15 mouse cellular contexts compared by ENCODE assay signal in genomic region chrX:166317376-166317679, GRCm38 (mm10).
DNase-seq lines count a peak whose midpoint lies in the region; ATAC-seq and TF ChIP-seq lines count a peak whose summit lies in the region.
"Had no signal": no experiment of that assay in that cellular context is flagged by ENCODE, and none has a peak within 500 bp of the region (broad histone marks: within the 10 kb centered on the region; RNA-seq: fewer than 3 reads in every experiment).

No protein-coding gene starts in this region.

- H3K4me2 ChIP-seq in hindbrain, embryonic 14.5 days (replicated peaks) = no peak overlapping the region
- no peak overlapping the region for H3K4me2 ChIP-seq in neural tube, embryonic 14.5 days (ENCODE audit: low read depth, low read length)
- H3K4me2 ChIP-seq: intestine, embryonic 15.5 days; liver, embryonic 13.5 days had no signal

- TF ChIP-seq CTCF in left cerebral cortex, adult 2 months (IDR thresholded peaks at IDR 0.05) = no peak
- TF ChIP-seq CTCF in embryonic fibroblast, embryonic 13.5 days (IDR thresholded peaks at IDR 0.05; ENCODE audit: borderline replicate concordance, insufficient read depth, low read length) = no peak

- no peak for DNase-seq in left cerebral cortex, adult 2 months (ENCODE audit: extremely low spot score in 1 of 2, low spot score in 2 of 2)
- no peak for DNase-seq in left cerebral cortex, postnatal 14 days (ENCODE audit: low spot score in 2 of 2)
- DNase-seq in hindbrain, embryonic 14.5 days (ENCODE audit: low spot score) = no peak
- DNase-seq in kidney, adult 18-20 months = no peak
- no peak for DNase-seq in heart, embryonic 10.5 days (ENCODE audit: low spot score)
- DNase-seq: adrenal gland, adult 8-10 months; cerebellum, adult 9-11 months; heart, postnatal 10 days; kidney, postnatal 10 days; liver, embryonic 13.5 days; thymus, adult 18-20 months had no signal

- H3K27me3 ChIP-seq in hindbrain, embryonic 14.5 days (ENCODE audit: control insufficient read depth, insufficient read depth, low read length) = peaks cover 6% of the 10 kb centered on the region; the same call in 1 of the 2 replicates
- no peaks in the 10 kb centered on the region for H3K27me3 ChIP-seq in neural tube, embryonic 14.5 days (ENCODE audit: control insufficient read depth, insufficient read depth, low read length)
- H3K27me3 ChIP-seq in heart, embryonic 10.5 days (ENCODE audit: insufficient read depth, poor library complexity, severe bottlenecking) = peaks cover 16% of the 10 kb centered on the region; the same call in 1 of the 2 replicates

- ATAC-seq in hindbrain, embryonic 14.5 days (ENCODE audit: low FRiP score) = no peak
- ATAC-seq in neural tube, embryonic 14.5 days (ENCODE audit: low read depth) = peak; percentile 48; the same call in 1 of the 2 replicates
- ATAC-seq: intestine, embryonic 15.5 days had no signal

- no peak overlapping the region for H3K4me3 ChIP-seq in left cerebral cortex, adult 2 months
- no peak overlapping the region for H3K4me3 ChIP-seq in embryonic fibroblast, embryonic 13.5 days (ENCODE audit: insufficient read depth, low read length)
- no peak overlapping the region for H3K4me3 ChIP-seq in hindbrain, embryonic 14.5 days (replicated peaks; ENCODE audit: low read length)
- H3K4me3 ChIP-seq in neural tube, embryonic 14.5 days (ENCODE audit: low read depth, low read length) = no peak overlapping the region
- H3K4me3 ChIP-seq in heart, embryonic 10.5 days = no peak overlapping the region
- H3K4me3 ChIP-seq: intestine, embryonic 15.5 days; liver, embryonic 13.5 days; megakaryocyte, embryonic 14.5 days had no signal

- TF ChIP-seq POLR2A in embryonic fibroblast, embryonic 13.5 days (IDR thresholded peaks at IDR 0.05; ENCODE audit: low read depth, low read length) = no peak

- H3K9ac ChIP-seq in hindbrain, embryonic 14.5 days = no peak overlapping the region
- no peak overlapping the region for H3K9ac ChIP-seq in neural tube, embryonic 14.5 days (replicated peaks; ENCODE audit: low read depth, low read length)
- H3K9ac ChIP-seq: intestine, embryonic 15.5 days; liver, embryonic 13.5 days had no signal

- H3K9me3 ChIP-seq in hindbrain, embryonic 14.5 days (ENCODE audit: control insufficient read depth, low read length) = no peaks in the 10 kb centered on the region
- no peaks in the 10 kb centered on the region for H3K9me3 ChIP-seq in neural tube, embryonic 14.5 days (ENCODE audit: control insufficient read depth, low read length)
- no peaks in the 10 kb centered on the region for H3K9me3 ChIP-seq in heart, embryonic 10.5 days
- H3K9me3 ChIP-seq: intestine, embryonic 15.5 days; liver, embryonic 13.5 days; megakaryocyte, embryonic 14.5 days had no signal

- WGBS in hindbrain, embryonic 14.5 days = 62% methylated on average over 1 of the region's 1 CpGs
- 59% methylated on average over 1 of the region's 1 CpGs for WGBS in neural tube, embryonic 14.5 days
- WGBS in heart, embryonic 10.5 days = 96% methylated on average over 1 of the region's 1 CpGs

- H3K4me1 ChIP-seq in embryonic fibroblast, embryonic 13.5 days (ENCODE audit: control insufficient read depth, insufficient read depth, low read length) = peaks cover 2% of the 10 kb centered on the region
- H3K4me1 ChIP-seq in hindbrain, embryonic 14.5 days (replicated peaks; ENCODE audit: control insufficient read depth, insufficient read depth, low read length) = no peaks in the 10 kb centered on the region
- H3K4me1 ChIP-seq in neural tube, embryonic 14.5 days (ENCODE audit: control insufficient read depth, insufficient read depth, low read length) = no peaks in the 10 kb centered on the region; the same call in 1 of the 2 replicates
- no peaks in the 10 kb centered on the region for H3K4me1 ChIP-seq in heart, embryonic 10.5 days
- H3K4me1 ChIP-seq: intestine, embryonic 15.5 days; liver, embryonic 13.5 days; megakaryocyte, embryonic 14.5 days had no signal

- peak overlapping the region; percentile 56; the same call in 1 of the 2 replicates for H3K27ac ChIP-seq in left cerebral cortex, adult 2 months
- H3K27ac ChIP-seq in embryonic fibroblast, embryonic 13.5 days (ENCODE audit: insufficient read depth, low read length) = peak overlapping the region; percentile 80
- peak overlapping the region; percentile 70; the same call in 1 of the 2 replicates for H3K27ac ChIP-seq in hindbrain, embryonic 14.5 days
- no peak overlapping the region for H3K27ac ChIP-seq in neural tube, embryonic 14.5 days (ENCODE audit: low read depth, low read length)
- no peak overlapping the region for H3K27ac ChIP-seq in heart, embryonic 10.5 days
- H3K27ac ChIP-seq: intestine, embryonic 15.5 days; liver, embryonic 13.5 days had no signal

- intact Hi-C loops in left cerebral cortex, adult 2 months (cut with DNase I) = loop anchor here (5.0 kb wide), 1 partner anchor 75 kb away; no protein-coding TSS in a partner anchor
- intact Hi-C loops in left cerebral cortex, postnatal 14 days (cut with DNase I) = no loop called here

- no peaks in the 10 kb centered on the region for H3K36me3 ChIP-seq in hindbrain, embryonic 14.5 days (replicated peaks; ENCODE audit: control insufficient read depth, insufficient read depth)
- H3K36me3 ChIP-seq in neural tube, embryonic 14.5 days (ENCODE audit: control insufficient read depth, insufficient read depth, low read length) = no peaks in the 10 kb centered on the region
- H3K36me3 ChIP-seq in heart, embryonic 10.5 days = no peaks in the 10 kb centered on the region
- H3K36me3 ChIP-seq: intestine, embryonic 15.5 days; liver, embryonic 13.5 days had no signal

Comparison
In these comparisons a context has a peak if more than half of its experiments do, and no peak if none do; other contexts are left out.
1. H3K27ac ChIP-seq: peak in left cerebral cortex, adult 2 months (single experiment), embryonic fibroblast, embryonic 13.5 days (single experiment) and hindbrain, embryonic 14.5 days (single experiment); none in neural tube, embryonic 14.5 days (single experiment) and heart, embryonic 10.5 days (single experiment).